Mouse (Mus musculus): Measurements from ENCODE around the gene Kmo. TPM values are rescaled to one million over a fixed set of nuclear protein-coding genes. Genes with fewer than 3 reads are reported as not detected.

Gene Kmo
- total and polyA plus RNA-seq, 3 experiments: 0.20 to 0.49 (median 0.34) TPM

DNA sequence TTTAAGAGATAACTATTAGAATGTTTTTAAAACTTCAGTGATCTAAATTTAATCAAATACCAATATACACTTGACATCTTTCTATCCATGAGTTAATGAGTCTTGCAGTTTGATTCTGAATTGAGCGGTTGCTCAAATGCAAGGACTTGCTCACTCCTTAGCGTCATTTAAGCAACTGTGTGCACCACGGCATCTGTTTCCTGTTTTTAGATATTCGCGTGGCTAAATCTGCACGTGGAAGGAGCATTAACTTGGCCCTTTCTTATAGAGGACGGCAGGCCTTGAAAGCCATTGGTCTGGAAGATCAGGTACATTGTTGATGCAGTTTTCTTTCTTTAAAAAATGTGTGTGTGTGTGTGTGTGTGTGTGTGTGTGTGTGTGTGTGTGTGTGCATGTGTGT, 17.5 kb downstream of the Kmo start:
- Histone ChIP-seq H3K27me3 (ENCODE audit: control insufficient read depth, insufficient read depth, low read length) (peaks cover 3% of the 10 kb centered on the region; the same call in 1 of the 2 replicates), H3K4me1 (ENCODE audit: control insufficient read depth, insufficient read depth, low read length) (no peaks in the 10 kb centered on the region), H3K36me3 (ENCODE audit: control insufficient read depth, insufficient read depth, low read length) (no peaks in the 10 kb centered on the region), H3K27ac (no peak overlapping the region), H3K4me3 (no peak overlapping the region), H3K79me2 (replicated peaks; ENCODE audit: control insufficient read depth, insufficient read depth, low read length) (no peaks in the 10 kb centered on the region), H3K9ac (ENCODE audit: low read depth, low read length) (no peak overlapping the region)
- peak in 1 of 2 experiments; percentile 26 for DNase-seq
- intact Hi-C loops (cut with DNase I): no loop called here
- TF ChIP-seq CTCF (IDR thresholded peaks at IDR 0.05): no peak
- WGBS: 56% methylated on average over 7 of the region's 7 CpGs

DNA sequence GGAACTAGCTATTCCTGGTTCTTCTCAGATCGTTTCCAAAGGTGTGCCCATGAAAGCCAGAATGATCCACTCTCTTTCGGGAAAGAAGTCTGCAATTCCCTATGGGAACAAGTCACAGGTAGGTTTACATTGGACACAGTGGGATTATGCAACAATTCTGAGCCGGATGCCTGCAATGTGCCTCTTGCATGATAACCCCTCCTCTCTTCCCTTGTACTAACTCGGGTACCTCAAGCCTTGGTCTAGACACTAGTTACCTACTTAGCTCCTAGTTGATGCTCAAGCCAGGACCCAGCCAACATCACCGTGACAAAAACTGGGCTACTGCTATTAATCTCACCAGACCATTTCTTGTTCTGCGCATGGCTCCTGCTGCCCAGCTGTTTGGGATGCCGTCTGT, 18.9 kb downstream of the Kmo start:
- H3K9ac ChIP-seq (ENCODE audit: low read depth, low read length): no peak overlapping the region
- no peaks in the 10 kb centered on the region for H3K36me3 ChIP-seq (ENCODE audit: control insufficient read depth, insufficient read depth, low read length)
- intact Hi-C loops (cut with DNase I): no loop called here
- H3K27me3 ChIP-seq (ENCODE audit: control insufficient read depth, insufficient read depth, low read length): peaks cover 3% of the 10 kb centered on the region; the same call in 1 of the 2 replicates
- TF ChIP-seq CTCF (IDR thresholded peaks at IDR 0.05) (no peak), POLR2A (IDR thresholded peaks at IDR 0.05; ENCODE audit: insufficient read depth, low read depth, low read length) (no peak), EP300 (IDR thresholded peaks at IDR 0.05; ENCODE audit: insufficient read depth, low read depth, low read length) (no peak)
- H3K4me1 ChIP-seq (ENCODE audit: control insufficient read depth, insufficient read depth, low read length): no peaks in the 10 kb centered on the region
- H3K4me3 ChIP-seq: no peak overlapping the region
- no peak overlapping the region for H3K27ac ChIP-seq
- no peaks in the 10 kb centered on the region for H3K79me2 ChIP-seq (replicated peaks; ENCODE audit: control insufficient read depth, insufficient read depth, low read length)
- 79% methylated on average over 7 of the region's 7 CpGs for WGBS
- DNase-seq: no peak

DNA sequence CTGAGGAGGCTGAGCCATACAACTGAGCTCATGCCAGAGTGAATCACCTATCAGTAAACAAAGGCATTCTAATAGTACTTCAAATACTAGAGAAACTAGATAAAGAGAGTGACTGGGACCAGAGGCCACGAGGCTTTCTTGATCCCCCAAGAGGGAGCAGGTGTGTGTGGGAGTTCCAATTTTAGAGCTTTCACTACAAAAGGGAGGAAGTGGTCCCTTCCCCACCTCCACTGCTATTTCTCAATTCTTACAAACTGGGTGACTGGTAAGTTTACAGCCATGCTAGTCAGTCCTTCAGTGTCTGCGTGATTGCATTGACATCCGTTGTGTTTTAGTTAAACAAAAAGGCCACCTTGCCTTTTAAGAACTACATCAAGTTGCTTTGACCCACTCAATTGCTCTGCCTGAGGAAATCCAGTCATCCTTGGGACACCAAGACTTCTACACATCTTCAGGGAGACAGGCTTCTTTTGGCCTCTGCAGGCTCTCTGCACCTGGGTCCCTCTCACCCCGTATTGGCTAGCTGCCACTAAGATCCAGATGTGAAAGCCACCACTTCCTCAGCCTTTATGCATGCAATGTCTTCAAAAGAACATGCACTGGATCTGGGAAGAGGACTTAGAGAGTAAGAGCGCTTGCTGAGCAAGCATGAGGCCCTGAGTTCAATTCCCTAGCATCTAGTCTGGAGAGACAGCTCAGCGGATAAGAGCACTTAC, 20.4 kb downstream of the Kmo start:
- Histone ChIP-seq H3K36me3 (ENCODE audit: control insufficient read depth, insufficient read depth, low read length) (no peaks in the 10 kb centered on the region), H3K4me3 (no peak overlapping the region), H3K9ac (ENCODE audit: low read depth, low read length) (no peak overlapping the region), H3K27ac (no peak overlapping the region), H3K79me2 (replicated peaks; ENCODE audit: control insufficient read depth, insufficient read depth, low read length) (no peaks in the 10 kb centered on the region), H3K27me3 (ENCODE audit: control insufficient read depth, insufficient read depth, low read length) (peaks cover 3% of the 10 kb centered on the region; the same call in 1 of the 2 replicates), H3K4me1 (ENCODE audit: control insufficient read depth, insufficient read depth, low read length) (no peaks in the 10 kb centered on the region)
- WGBS: 67% methylated on average over 6 of the region's 6 CpGs
- peak in 1 of 2 experiments; percentile 18 for DNase-seq
- intact Hi-C loops (cut with DNase I): no loop called here
- TF ChIP-seq CTCF (IDR thresholded peaks at IDR 0.05) (no peak), EP300 (IDR thresholded peaks at IDR 0.05; ENCODE audit: insufficient read depth, low read depth, low read length) (no peak), POLR2A (IDR thresholded peaks at IDR 0.05; ENCODE audit: insufficient read depth, low read depth, low read length) (no peak)

DNA sequence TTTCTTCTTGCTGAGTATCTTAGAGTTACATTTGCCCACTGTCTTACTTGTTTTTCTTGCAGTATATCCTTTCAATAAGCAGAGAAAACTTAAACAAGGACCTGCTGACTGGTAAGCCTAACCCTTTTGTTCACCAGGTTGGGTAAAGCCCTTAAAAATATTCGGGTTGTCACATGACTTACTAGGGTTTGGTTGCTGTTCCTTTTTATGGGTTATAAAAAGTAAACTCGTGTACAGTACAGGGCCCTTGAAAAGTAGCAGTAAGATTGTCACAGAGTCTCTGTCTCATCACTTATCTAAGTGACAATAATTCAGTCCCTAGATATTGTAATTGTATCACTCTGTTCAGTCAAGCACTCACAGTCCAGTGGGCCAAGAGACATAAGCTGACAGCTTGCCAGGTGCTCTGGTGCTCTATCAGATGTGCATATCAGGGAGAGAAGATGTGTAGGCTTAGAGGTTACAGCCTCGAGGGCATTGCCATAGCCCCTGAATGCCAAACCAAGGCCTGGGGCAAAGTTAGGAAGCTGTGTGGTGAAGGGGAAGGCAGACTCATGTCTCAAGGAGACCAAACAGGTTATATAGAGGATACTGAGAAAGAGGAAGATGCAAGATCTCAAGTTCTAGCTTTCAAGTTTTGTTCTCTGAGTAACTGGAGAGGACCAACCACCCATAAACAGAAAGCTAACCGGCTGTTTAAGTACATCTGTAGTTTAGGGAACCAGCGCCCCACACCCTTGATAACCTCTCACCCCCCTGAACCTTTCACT, 23.5 kb downstream of the Kmo start:
- intact Hi-C loops (cut with DNase I): no loop called here
- Histone ChIP-seq H3K4me3 (no peak overlapping the region), H3K36me3 (ENCODE audit: control insufficient read depth, insufficient read depth, low read length) (no peaks in the 10 kb centered on the region), H3K4me1 (ENCODE audit: control insufficient read depth, insufficient read depth, low read length) (no peaks in the 10 kb centered on the region), H3K79me2 (replicated peaks; ENCODE audit: control insufficient read depth, insufficient read depth, low read length) (no peaks in the 10 kb centered on the region), H3K27me3 (ENCODE audit: control insufficient read depth, insufficient read depth, low read length) (no peaks in the 10 kb centered on the region), H3K27ac (no peak overlapping the region), H3K9ac (ENCODE audit: low read depth, low read length) (no peak overlapping the region)
- TF ChIP-seq CTCF (IDR thresholded peaks at IDR 0.05): no peak
- TF ChIP-seq EP300 (IDR thresholded peaks at IDR 0.05; ENCODE audit: insufficient read depth, low read depth, low read length): no peak
- no peak for TF ChIP-seq POLR2A (IDR thresholded peaks at IDR 0.05; ENCODE audit: insufficient read depth, low read depth, low read length)
- WGBS: 48% methylated on average over 5 of the region's 5 CpGs
- no peak for DNase-seq

DNA sequence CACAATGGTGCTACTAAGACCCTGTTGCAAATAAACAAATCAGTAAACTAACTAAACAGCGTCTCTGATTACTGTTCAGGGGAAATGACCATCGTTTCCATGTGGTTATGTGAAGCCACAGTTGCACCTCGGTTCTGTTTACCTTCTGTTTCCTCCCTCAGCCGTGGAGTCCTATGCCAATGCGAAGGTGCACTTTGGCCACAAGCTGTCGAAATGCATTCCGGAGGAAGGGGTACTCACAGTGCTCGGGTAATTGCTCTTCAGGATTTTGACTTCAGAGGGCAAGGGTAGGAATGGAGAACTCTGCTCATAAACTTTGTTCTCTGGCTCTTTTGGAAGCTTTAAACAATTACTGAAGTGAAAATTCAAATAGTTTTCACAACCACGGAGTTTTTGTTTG, 26.8 kb downstream of the Kmo start:
- WGBS: 64% methylated on average over 9 of the region's 9 CpGs
- Histone ChIP-seq H3K9ac (ENCODE audit: low read depth, low read length) (no peak overlapping the region), H3K27me3 (ENCODE audit: control insufficient read depth, insufficient read depth, low read length) (no peaks in the 10 kb centered on the region), H3K4me3 (no peak overlapping the region), H3K27ac (no peak overlapping the region), H3K36me3 (ENCODE audit: control insufficient read depth, insufficient read depth, low read length) (no peaks in the 10 kb centered on the region), H3K79me2 (replicated peaks; ENCODE audit: control insufficient read depth, insufficient read depth, low read length) (no peaks in the 10 kb centered on the region), H3K4me1 (ENCODE audit: control insufficient read depth, insufficient read depth, low read length) (no peaks in the 10 kb centered on the region)
- no peak for DNase-seq
- TF ChIP-seq POLR2A (IDR thresholded peaks at IDR 0.05; ENCODE audit: insufficient read depth, low read depth, low read length) (no peak), CTCF (IDR thresholded peaks at IDR 0.05) (no peak), EP300 (IDR thresholded peaks at IDR 0.05; ENCODE audit: insufficient read depth, low read depth, low read length) (no peak)
- intact Hi-C loops (cut with DNase I): no loop called here

DNA sequence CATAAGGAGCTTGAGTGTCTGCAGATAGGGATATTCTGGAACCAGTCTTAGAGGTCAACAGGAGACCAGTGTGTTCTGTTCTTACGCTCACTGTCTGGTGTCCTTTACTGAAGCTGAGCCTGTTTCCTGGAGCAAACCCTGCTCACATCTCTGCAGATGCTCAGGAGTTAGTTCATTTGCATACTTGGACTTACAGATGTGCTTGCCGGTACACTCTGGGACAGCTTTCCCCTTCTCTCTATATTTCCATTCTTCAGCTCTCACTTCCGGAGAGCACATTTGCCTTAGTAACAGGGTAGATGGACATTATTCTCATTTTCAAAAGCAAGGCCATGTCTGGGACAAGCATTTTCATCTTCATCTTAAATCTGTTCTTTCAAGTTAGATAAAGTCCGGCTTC, 28.4 kb downstream of the Kmo start:
- TF ChIP-seq CTCF (IDR thresholded peaks at IDR 0.05): no peak
- TF ChIP-seq EP300 (IDR thresholded peaks at IDR 0.05; ENCODE audit: insufficient read depth, low read depth, low read length): no peak
- TF ChIP-seq POLR2A (IDR thresholded peaks at IDR 0.05; ENCODE audit: insufficient read depth, low read depth, low read length): no peak
- Histone ChIP-seq H3K9ac (ENCODE audit: low read depth, low read length) (no peak overlapping the region), H3K4me1 (ENCODE audit: control insufficient read depth, insufficient read depth, low read length) (no peaks in the 10 kb centered on the region), H3K4me3 (no peak overlapping the region), H3K27me3 (ENCODE audit: control insufficient read depth, insufficient read depth, low read length) (no peaks in the 10 kb centered on the region), H3K27ac (no peak overlapping the region), H3K79me2 (replicated peaks; ENCODE audit: control insufficient read depth, insufficient read depth, low read length) (no peaks in the 10 kb centered on the region), H3K36me3 (ENCODE audit: control insufficient read depth, insufficient read depth, low read length) (no peaks in the 10 kb centered on the region)
- no peak for DNase-seq
- WGBS: 87% methylated on average over 4 of the region's 4 CpGs
- intact Hi-C loops (cut with DNase I): no loop called here
